ENCODE assay signal across 8 mouse cellular contexts in the genomic region with DNA sequence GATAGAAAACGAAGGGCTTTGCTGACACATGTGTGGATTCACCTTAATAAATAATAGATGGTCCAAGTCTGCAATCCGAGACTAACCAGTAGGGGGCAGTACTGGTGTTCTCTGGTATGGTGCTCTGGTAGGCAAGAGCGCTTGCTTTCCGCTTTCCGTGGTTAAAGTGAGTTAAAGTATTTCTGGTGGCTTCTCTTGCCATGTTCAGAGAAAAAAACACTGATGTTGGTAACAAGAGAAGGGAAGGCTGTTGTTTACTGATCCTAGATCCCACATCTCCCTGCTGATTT.
DNase-seq lines count a peak whose midpoint lies in the region; ATAC-seq and TF ChIP-seq lines count a peak whose summit lies in the region.

No protein-coding gene starts in this region.

- ATAC-seq in Patski: no peak
- ATAC-seq in limb, embryonic 12.5 days (ENCODE audit: insufficient number of reproducible peaks, insufficient read depth, low FRiP score, low TSS enrichment, low read depth): no peak
- no peak for ATAC-seq in CD4-positive, CD25-positive, alpha-beta regulatory T cell, adult 4 months
- ATAC-seq in erythroid progenitor cell, adult 5-6 weeks (replicated peaks; ENCODE audit: low FRiP score, poor library complexity, severe bottlenecking): no peak

- no peaks in the 10 kb centered on the region for H3K9me3 ChIP-seq in limb, embryonic 12.5 days

- 56% methylated on average over 5 of the region's 5 CpGs for WGBS in limb, embryonic 12.5 days

- no peak overlapping the region for H3K27ac ChIP-seq in limb, embryonic 12.5 days

- peaks cover 7% of the 10 kb centered on the region for H3K27me3 ChIP-seq in Patski
- H3K27me3 ChIP-seq in limb, embryonic 12.5 days: peaks cover 21% of the 10 kb centered on the region

- DNase-seq in adrenal gland, adult (ENCODE audit: inconsistent age in 2 of 2, low spot score in 1 of 2): peak; percentile 39 to 83
- no peak for DNase-seq in adrenal gland, postnatal 4 days (ENCODE audit: low spot score in 2 of 2)
- peak; percentile 69 for DNase-seq in kidney, adult 9 months
- no peak for DNase-seq in kidney, postnatal 10 days
- DNase-seq in Patski (ENCODE audit: low read depth, low spot score): no peak

- CTCF ChIA-PET in Patski (lab: Charles Lee): no interaction called here

- H3K4me2 ChIP-seq in limb, embryonic 12.5 days: peak overlapping the region; percentile 34

- TF ChIP-seq CTCF in Patski (IDR thresholded peaks at IDR 0.05): peak; percentile 54

- H3K36me3 ChIP-seq in limb, embryonic 12.5 days: no peaks in the 10 kb centered on the region

- POLR2A ChIA-PET in Patski (lab: Charles Lee): no interaction called here

- H3K4me3 ChIP-seq in limb, embryonic 12.5 days (replicated peaks): no peak overlapping the region

- in situ Hi-C loops in Patski (cut with MboI; ENCODE audit: low pct_unique_long_range_greater_than_20kb): loop anchor here (10.0 kb wide), 1 partner anchor 155 kb away; no protein-coding TSS in a partner anchor

- H3K9ac ChIP-seq in limb, embryonic 12.5 days (replicated peaks): no peak overlapping the region

- H3K4me1 ChIP-seq in limb, embryonic 12.5 days (replicated peaks): peaks cover 14% of the 10 kb centered on the region

Comparison
In these comparisons a context has a peak if more than half of its experiments do, and no peak if none do; other contexts are left out.
1. DNase-seq: peak in adrenal gland, adult (2 of 2) and kidney, adult 9 months (single experiment); none in adrenal gland, postnatal 4 days (0 of 2), kidney, postnatal 10 days (single experiment) and Patski (single experiment).